Mouse (Mus musculus): ENCODE data around the gene Tmem222.

- no peak for TF ChIP-seq POLR2A (IDR thresholded peaks at IDR 0.05; ENCODE audit: insufficient read length, low read depth)
- TF ChIP-seq USF1 (IDR thresholded peaks at IDR 0.05; ENCODE audit: low read depth): no peak
Measured at GRCm38 (mm10) chr4:133251214-133251613, 26.4 kb downstream of the Tmem222 start.
